Mouse (Mus musculus): ENCODE data around the gene Phrf1. TPM values are rescaled to one million over a fixed set of nuclear protein-coding genes. Genes with fewer than 3 reads are reported as not detected.

The Phrf1 gene
- total and polyA plus RNA-seq, 2 experiments from 2014 or later = 35.8 to 53.8 TPM

- no peak overlapping the region for H3K27ac ChIP-seq (ENCODE audit: low read depth, low read length)
- H3K4me2 ChIP-seq (ENCODE audit: low read depth) = no peak overlapping the region
- H3K36me3 ChIP-seq (ENCODE audit: insufficient read depth) = no peaks in the 10 kb centered on the region
- no peaks in the 10 kb centered on the region for H3K4me1 ChIP-seq (ENCODE audit: insufficient read depth)
- TF ChIP-seq CTCF (IDR thresholded peaks at IDR 0.05; ENCODE audit: low read depth) = no peak
- H3K9me3 ChIP-seq (ENCODE audit: low read length) = no peaks in the 10 kb centered on the region
- no peak for DNase-seq
- ATAC-seq = no peak
- no peaks in the 10 kb centered on the region for H3K27me3 ChIP-seq (ENCODE audit: insufficient read depth, low read length)
- no peak overlapping the region for H3K4me3 ChIP-seq (ENCODE audit: low read depth, low read length)
- H3K9ac ChIP-seq = no peak overlapping the region
- 81% methylated on average over 3 of the region's 3 CpGs for WGBS
These were observed 15.5 kb upstream of the Phrf1 start for GRCm38 (mm10) chr7:141213133-141213532.

DNA sequence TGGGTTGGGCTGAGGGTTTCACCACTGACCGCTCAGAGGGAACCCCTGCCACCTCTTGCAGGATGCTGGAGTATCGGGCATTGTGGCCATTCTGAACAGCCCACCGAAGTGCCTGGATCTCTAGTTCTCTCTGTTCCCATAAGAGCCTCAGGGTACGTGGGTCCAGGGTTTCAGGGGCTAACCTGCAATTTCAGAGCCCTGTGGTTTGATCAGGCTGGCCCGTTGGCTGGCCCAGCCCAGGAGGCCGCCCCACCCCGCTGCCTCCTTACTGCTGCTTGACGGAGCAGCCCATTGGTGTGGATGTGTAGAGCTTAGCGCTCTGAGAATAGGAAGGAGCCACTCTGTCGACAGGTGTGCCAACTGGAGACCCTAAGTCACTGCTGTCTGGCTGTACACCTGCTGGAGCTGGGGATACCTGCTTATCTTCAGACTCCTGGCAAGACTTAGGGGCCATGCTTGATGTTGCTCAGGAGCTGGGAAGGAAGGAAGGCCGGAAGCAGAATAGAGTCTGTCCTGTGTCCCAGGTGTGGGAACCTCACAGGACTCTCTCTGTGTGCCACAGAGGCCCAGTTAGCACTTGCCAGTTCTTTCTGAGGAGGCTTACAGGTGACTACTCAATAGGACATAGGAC lies 14.9 kb upstream of the Phrf1 start, which contains the start of gene Lmntd2:
TSS of gene Lmntd2 (minus strand) at position 476 of the 631 bp plus-strand sequence.
- 92% methylated on average over 11 of the region's 11 CpGs for WGBS
- no peak within 1 kb of the TSS for H3K4me3 ChIP-seq (ENCODE audit: low read depth, low read length)
- no peak within 1 kb of the TSS for H3K27ac ChIP-seq (ENCODE audit: low read depth, low read length)
- H3K36me3 ChIP-seq (ENCODE audit: insufficient read depth) = no peaks in the 10 kb centered on the region
- no peak for DNase-seq
- H3K4me1 ChIP-seq (ENCODE audit: insufficient read depth) = no peaks in the 10 kb centered on the region
- H3K27me3 ChIP-seq (ENCODE audit: insufficient read depth, low read length) = no peaks in the 10 kb centered on the region
- H3K4me2 ChIP-seq (ENCODE audit: low read depth) = peak within 1 kb of the TSS; percentile 96
- ATAC-seq = no peak
- H3K9me3 ChIP-seq (ENCODE audit: low read length) = no peaks in the 10 kb centered on the region
- H3K9ac ChIP-seq = peak within 1 kb of the TSS; percentile 43; the same call in 1 of the 2 replicates
- TF ChIP-seq CTCF (IDR thresholded peaks at IDR 0.05; ENCODE audit: low read depth) = no peak

- DNase-seq (no peak), ATAC-seq (no peak)
- H3K36me3 ChIP-seq (ENCODE audit: insufficient read depth) = no peaks in the 10 kb centered on the region; the same call in 1 of the 2 replicates
- TF ChIP-seq CTCF (IDR thresholded peaks at IDR 0.05; ENCODE audit: low read depth) = no peak
- WGBS = 75% methylated on average over 3 of the region's 3 CpGs
- H3K27ac ChIP-seq (ENCODE audit: low read depth, low read length) = no peak overlapping the region
- no peak overlapping the region for H3K4me2 ChIP-seq (ENCODE audit: low read depth)
- H3K9me3 ChIP-seq (ENCODE audit: low read length) = no peaks in the 10 kb centered on the region
- no peaks in the 10 kb centered on the region for H3K27me3 ChIP-seq (ENCODE audit: insufficient read depth, low read length)
- no peaks in the 10 kb centered on the region for H3K4me1 ChIP-seq (ENCODE audit: insufficient read depth)
- no peak overlapping the region for H3K4me3 ChIP-seq (ENCODE audit: low read depth, low read length)
- H3K9ac ChIP-seq = no peak overlapping the region
These were observed 14.3 kb upstream of the Phrf1 start for GRCm38 (mm10) chr7:141214310-141214709.

DNA sequence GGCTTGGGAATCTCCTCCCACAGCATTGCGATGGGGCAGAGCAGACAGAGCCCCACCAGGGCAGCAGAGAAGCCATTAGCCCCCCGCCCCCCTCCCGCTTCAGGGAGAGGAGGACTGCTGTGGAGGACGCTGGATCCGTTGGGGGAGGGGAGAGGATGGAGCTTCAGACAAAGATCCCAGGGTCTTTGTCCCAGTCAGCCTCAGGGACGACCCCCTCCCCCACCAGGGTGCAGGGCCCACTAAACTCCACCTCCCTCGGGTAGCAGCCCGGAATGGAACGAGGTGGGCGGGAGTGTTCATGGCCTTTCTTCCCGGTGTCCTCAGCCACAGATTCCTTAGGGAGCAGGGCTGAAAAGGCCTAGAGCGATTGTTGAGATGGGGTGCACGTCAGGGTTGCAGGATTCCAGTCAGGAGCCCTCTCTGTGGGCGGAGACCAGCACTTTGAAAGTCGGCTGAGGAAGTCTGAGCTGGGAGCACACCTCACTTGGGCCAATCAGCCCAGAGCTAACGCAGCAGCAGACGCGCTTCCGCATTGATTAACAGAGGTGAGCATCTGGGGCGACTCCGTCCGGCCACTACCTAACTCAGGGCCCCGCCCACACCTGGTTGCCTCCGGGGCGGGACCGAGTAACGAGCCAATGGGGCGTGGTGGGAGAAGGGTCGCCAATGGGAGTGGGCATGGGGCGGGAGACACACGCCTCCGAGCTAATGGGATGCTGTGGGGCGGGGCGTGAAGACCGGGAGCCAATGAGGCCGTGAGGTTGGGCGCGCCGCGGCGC lies 13.3 kb upstream of the Phrf1 start, which contains the start of gene Rassf7:
TSS of gene Rassf7 (plus strand) at position 760 of the 779 bp plus-strand sequence.
- Histone ChIP-seq H3K9me3 (ENCODE audit: low read length) (no peaks in the 10 kb centered on the region), H3K36me3 (ENCODE audit: insufficient read depth) (no peaks in the 10 kb centered on the region; the same call in 1 of the 2 replicates), H3K4me1 (ENCODE audit: insufficient read depth) (no peaks in the 10 kb centered on the region), H3K27me3 (ENCODE audit: insufficient read depth, low read length) (no peaks in the 10 kb centered on the region), H3K27ac (ENCODE audit: low read depth, low read length) (peak within 1 kb of the TSS; percentile 35; the same call in 1 of the 2 replicates), H3K4me3 (ENCODE audit: low read depth, low read length) (peak within 1 kb of the TSS; percentile 54), H3K9ac (peak within 1 kb of the TSS; percentile 43), H3K4me2 (ENCODE audit: low read depth) (peak within 1 kb of the TSS; percentile 96)
- WGBS = 2% methylated on average over 40 of the region's 41 CpGs
- peak; percentile 99 for ATAC-seq
- peak; percentile 90 for DNase-seq
- no peak for TF ChIP-seq CTCF (IDR thresholded peaks at IDR 0.05; ENCODE audit: low read depth)

DNA sequence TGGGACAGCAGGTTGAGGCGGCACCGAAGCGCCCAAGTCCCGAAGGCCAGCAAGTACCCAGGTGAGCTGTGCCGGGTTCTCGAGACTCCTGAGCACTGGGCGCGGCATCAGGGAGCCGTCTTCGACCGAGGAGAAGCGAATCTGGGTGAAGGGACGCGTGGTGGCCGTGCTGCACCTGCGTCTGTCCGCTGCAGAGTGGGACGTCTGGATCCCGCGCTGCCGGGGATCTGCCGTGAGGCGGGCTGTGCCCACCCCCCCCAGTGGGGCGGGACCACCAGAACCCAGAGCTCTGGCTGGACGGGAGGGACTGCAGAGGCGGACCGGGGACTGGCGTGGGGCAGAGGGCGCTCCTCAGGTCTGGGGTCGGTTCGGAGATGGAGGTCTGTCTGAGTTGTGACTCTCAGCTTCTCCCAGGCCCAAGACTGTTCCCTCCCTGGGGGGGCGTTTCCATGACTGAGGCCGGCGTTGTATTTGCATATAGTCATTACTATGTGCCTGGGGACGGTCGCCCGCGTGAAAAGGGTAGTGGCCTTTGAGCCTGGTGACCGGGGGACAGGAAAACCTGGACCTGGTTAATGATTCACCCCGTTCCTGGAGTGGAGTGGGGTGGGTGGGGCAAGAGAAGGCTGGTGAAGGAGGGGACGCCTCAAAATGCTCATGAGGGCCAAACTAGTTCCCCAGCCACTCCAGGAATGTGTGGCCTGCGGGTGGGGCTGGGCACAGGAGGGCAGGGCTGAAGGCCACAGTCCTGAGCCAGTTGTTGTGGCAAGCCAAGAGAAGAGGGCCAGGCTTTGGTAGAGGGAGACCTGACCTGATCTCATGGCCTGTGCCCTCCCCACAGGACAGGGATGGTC lies 12.5 kb upstream of the Phrf1 start:
- Histone ChIP-seq H3K4me2 (ENCODE audit: low read depth) (peak overlapping the region; percentile 96), H3K4me3 (ENCODE audit: low read depth, low read length) (peak overlapping the region; percentile 54), H3K9me3 (ENCODE audit: low read length) (no peaks in the 10 kb centered on the region), H3K27ac (ENCODE audit: low read depth, low read length) (peak overlapping the region; percentile 2; the same call in 1 of the 2 replicates), H3K36me3 (ENCODE audit: insufficient read depth) (no peaks in the 10 kb centered on the region; the same call in 1 of the 2 replicates), H3K4me1 (ENCODE audit: insufficient read depth) (no peaks in the 10 kb centered on the region), H3K27me3 (ENCODE audit: insufficient read depth, low read length) (no peaks in the 10 kb centered on the region), H3K9ac (peak overlapping the region; percentile 43)
- DNase-seq = no peak
- peak; percentile 50 for ATAC-seq
- WGBS = under 1% methylated on average over 42 of the region's 42 CpGs
- 0 out of 2 replicates have a peak, but pooled peaks have one; percentile 6 for TF ChIP-seq CTCF (IDR thresholded peaks at IDR 0.05; ENCODE audit: low read depth)

DNA sequence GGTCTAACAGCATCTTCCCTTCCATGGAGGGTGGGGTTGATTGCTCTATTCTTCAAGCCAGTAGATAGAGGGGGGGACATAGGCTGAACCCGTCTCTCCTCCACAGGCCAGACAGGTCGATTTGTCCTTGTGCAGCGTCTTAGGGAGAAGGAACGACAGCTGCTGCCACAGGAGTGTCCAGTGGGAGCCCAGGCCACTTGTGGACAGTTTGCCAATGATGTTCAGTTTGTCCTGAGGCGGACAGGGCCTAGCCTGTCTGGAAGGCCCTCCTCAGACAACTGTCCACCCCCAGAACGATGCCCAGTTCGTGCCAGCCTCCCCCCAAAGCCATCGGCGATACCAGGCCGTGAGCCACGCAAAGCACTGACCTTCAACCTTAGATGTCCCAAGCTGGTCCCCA lies 11.7 kb upstream of the Phrf1 start:
- Histone ChIP-seq H3K4me1 (ENCODE audit: insufficient read depth) (no peaks in the 10 kb centered on the region), H3K27ac (ENCODE audit: low read depth, low read length) (no peak overlapping the region), H3K36me3 (ENCODE audit: insufficient read depth) (no peaks in the 10 kb centered on the region; the same call in 1 of the 2 replicates), H3K4me2 (ENCODE audit: low read depth) (no peak overlapping the region), H3K9ac (no peak overlapping the region), H3K4me3 (ENCODE audit: low read depth, low read length) (no peak overlapping the region), H3K9me3 (ENCODE audit: low read length) (no peaks in the 10 kb centered on the region), H3K27me3 (ENCODE audit: insufficient read depth, low read length) (no peaks in the 10 kb centered on the region)
- TF ChIP-seq CTCF (IDR thresholded peaks at IDR 0.05; ENCODE audit: low read depth) = no peak
- DNase-seq (no peak), ATAC-seq (no peak)
- WGBS = 89% methylated on average over 11 of the region's 11 CpGs
